ENCODE assay signal across 8 mouse cellular contexts in genomic region chr17:67837351-67838090, GRCm38 (mm10).
DNase-seq lines count a peak whose midpoint lies in the region; ATAC-seq and TF ChIP-seq lines count a peak whose summit lies in the region.
"Had no signal": no experiment of that assay in that cellular context is flagged by ENCODE, and none has a peak within 500 bp of the region (broad histone marks: within the 10 kb centered on the region; RNA-seq: fewer than 3 reads in every experiment).

No protein-coding gene starts in this region.

- no peaks in the 10 kb centered on the region for H3K27me3 ChIP-seq in intestine, embryonic 15.5 days (replicated peaks)
- H3K27me3 ChIP-seq: megakaryocyte, embryonic 14.5 days had no signal

- no peak overlapping the region for H3K27ac ChIP-seq in cortical plate, adult 2 months (ENCODE audit: insufficient read depth, low read length)
- H3K27ac ChIP-seq in intestine, embryonic 15.5 days: no peak overlapping the region

- no peaks in the 10 kb centered on the region for H3K4me1 ChIP-seq in cortical plate, adult 2 months (ENCODE audit: control insufficient read depth, insufficient read depth, low read length)
- no peaks in the 10 kb centered on the region for H3K4me1 ChIP-seq in intestine, embryonic 15.5 days (replicated peaks)

- no peak overlapping the region for H3K9ac ChIP-seq in intestine, embryonic 15.5 days

- peak; percentile 93 for TF ChIP-seq CTCF in cortical plate, adult 2 months (IDR thresholded peaks at IDR 0.05; ENCODE audit: extremely low read depth, insufficient read depth, low read length)

- 0 out of 2 replicates have a peak, but pooled peaks have one; percentile 34 for ATAC-seq in intestine, embryonic 15.5 days
- peak; percentile 75 for ATAC-seq in megakaryocyte-erythroid progenitor cell, adult 5-6 weeks (replicated peaks; ENCODE audit: low FRiP score, low TSS enrichment, poor library complexity, severe bottlenecking)

- H3K9me3 ChIP-seq in intestine, embryonic 15.5 days: no peaks in the 10 kb centered on the region

- no peak overlapping the region for H3K4me3 ChIP-seq in cortical plate, adult 2 months (ENCODE audit: insufficient read depth, low read length)
- H3K4me3 ChIP-seq in intestine, embryonic 15.5 days (replicated peaks): no peak overlapping the region
- H3K4me3 ChIP-seq: megakaryocyte, embryonic 14.5 days had no signal

- 63% methylated on average over 17 of the region's 17 CpGs for WGBS in intestine, embryonic 15.5 days

- DNase-seq in adrenal gland, adult 8-10 months: peak; percentile 42
- DNase-seq in gastrocnemius, postnatal 25 days: peak; percentile 19
- peak; percentile 14 to 69 for DNase-seq in left cerebral cortex, adult 8-10 months (ENCODE audit: low spot score in 2 of 2)
- DNase-seq in skeletal muscle tissue, adult 2 months (ENCODE audit: low read depth, low spot score): peak; percentile 48

- no peaks in the 10 kb centered on the region for H3K36me3 ChIP-seq in intestine, embryonic 15.5 days

- no peak overlapping the region for H3K4me2 ChIP-seq in intestine, embryonic 15.5 days (replicated peaks)

- no peak for TF ChIP-seq POLR2A in cortical plate, adult 2 months (IDR thresholded peaks at IDR 0.05; ENCODE audit: extremely low read depth, insufficient read depth, low read length)
